Mouse (Mus musculus) left cerebral cortex, adult 18-20 months (tissue): Measurements from ENCODE around the gene Gm45140. TPM values are rescaled to one million over a fixed set of nuclear protein-coding genes. Genes with fewer than 3 reads are reported as not detected.

ENCODE experiments used
- DNase-seq, 2 experiments: peaks; one replicate each; pipeline ENCODE4 v3.0.0; 2021 to 2022; ENCODE audit warnings: low spot score in 2 of 2, mixed read lengths in 1 of 2
- total RNA-seq, 2 experiments: library from RNA; stranded (reverse); gene quantifications; 2 replicates each; pipeline ENCODE4 v1.2.3; 2021

The Gm45140 gene
- total RNA-seq, 2 experiments from 2014 or later: 0.53 to 2.2 TPM

DNA sequence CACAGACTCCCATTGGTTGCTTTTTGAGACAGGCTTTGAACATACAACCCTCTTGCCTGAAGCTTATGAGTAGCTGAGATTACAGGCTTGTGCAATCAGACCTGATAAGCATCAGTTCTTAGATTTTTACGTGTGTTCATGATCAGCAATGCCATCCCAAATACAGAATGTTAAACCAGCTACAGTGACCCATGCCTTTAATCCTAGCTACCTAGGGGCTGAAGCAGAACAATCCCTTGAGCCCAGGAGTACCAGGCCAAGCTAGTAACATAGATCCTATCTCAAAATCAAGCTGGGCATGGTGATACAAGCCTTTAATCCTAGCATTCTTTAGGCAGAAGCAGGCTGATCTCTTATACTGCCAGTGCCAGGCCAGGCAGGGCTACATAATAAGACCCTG is 31.6 kb downstream of the Gm45140 start:
- no peak for DNase-seq

GRCm38 (mm10) chr6:87802462-87802861 is 33.1 kb downstream of the Gm45140 start:
- DNase-seq: no peak

GRCm38 (mm10) chr6:87799576-87799975 is 36.0 kb downstream of the Gm45140 start:
- DNase-seq: no peak

DNA sequence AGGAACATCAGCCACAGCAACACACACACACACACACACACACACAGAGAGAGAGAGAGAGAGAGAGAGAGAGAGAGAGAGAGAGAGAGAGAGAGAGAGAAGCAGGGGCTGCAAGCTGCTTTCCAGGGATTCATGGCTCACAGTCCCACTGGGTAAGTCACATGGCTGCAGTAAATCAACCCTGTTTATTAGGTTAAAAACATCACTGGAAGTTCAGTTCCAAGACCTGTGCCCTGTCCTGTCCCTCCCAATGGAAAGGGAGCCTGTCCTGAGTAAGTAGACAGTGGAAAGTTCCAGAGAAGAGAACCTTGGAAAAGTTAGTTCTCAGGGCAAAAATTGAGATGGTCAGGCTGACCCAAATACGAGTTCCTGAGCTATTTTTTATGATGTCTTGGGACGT is 38.3 kb downstream of the Gm45140 start:
- DNase-seq: no peak

GRCm38 (mm10) chr6:87796251-87796880 is 39.2 kb downstream of the Gm45140 start:
- no peak for DNase-seq

GRCm38 (mm10) chr6:87795385-87796150 is 40.0 kb downstream of the Gm45140 start:
- no peak for DNase-seq

- no peak for DNase-seq
Observed at GRCm38 (mm10) chr6:87793821-87794510, 41.6 kb downstream of the Gm45140 start.

GRCm38 (mm10) chr6:87791826-87792225 is 43.8 kb downstream of the Gm45140 start:
- DNase-seq: no peak

DNA sequence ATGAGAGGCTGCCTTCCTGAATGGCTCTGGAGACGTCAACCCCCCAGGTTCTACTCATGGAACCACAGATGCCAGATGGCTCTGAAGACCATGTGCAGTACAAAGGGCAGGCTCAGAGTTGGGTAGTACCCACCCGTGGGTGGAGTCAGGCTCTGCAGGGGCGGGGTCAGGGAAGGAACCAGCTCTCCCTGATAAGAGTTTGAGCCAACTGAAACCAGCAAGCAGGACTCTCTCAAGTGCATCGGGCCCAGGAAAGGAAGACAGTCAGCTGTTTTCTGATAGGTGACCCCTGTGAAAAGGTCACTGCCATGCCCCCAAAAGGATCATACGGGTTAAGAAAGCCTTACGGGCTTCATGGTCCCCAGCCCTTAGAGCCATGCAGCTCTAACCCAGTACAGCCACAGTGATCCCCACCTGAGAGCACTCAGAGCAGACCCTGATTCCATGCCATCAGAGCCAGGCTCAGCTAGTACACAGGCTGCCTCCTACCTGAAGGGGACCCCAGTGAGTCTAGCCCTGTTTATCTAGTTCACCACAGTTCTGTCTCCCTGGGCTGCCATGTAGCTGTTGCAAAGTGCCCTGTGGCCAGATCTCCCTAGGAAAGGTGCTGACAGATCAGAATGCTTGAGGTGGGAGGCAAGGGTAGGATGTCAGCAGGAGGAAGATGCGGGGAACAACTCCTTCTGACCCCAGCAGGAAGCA is 44.7 kb downstream of the Gm45140 start:
- no peak for DNase-seq

DNA sequence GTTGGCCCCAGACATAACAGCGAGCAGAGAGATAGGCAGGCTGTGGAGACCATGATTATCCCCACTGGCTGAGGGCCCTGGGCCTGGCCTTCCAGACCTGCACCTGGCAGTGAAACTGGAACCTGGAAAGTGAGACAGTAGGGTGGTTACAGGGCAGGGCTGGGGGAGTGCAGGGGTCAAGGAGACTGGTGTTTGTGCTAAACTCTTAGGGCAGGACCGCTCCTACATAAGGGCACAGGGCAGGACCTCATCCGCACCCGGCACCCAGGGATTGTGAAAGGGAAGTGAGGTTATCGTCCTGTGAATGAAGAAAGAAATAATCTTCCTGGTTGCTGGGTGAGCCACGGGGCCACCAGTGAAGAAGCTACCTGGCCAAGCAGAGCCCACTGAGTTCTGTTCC is 45.8 kb downstream of the Gm45140 start:
- DNase-seq: no peak

DNA sequence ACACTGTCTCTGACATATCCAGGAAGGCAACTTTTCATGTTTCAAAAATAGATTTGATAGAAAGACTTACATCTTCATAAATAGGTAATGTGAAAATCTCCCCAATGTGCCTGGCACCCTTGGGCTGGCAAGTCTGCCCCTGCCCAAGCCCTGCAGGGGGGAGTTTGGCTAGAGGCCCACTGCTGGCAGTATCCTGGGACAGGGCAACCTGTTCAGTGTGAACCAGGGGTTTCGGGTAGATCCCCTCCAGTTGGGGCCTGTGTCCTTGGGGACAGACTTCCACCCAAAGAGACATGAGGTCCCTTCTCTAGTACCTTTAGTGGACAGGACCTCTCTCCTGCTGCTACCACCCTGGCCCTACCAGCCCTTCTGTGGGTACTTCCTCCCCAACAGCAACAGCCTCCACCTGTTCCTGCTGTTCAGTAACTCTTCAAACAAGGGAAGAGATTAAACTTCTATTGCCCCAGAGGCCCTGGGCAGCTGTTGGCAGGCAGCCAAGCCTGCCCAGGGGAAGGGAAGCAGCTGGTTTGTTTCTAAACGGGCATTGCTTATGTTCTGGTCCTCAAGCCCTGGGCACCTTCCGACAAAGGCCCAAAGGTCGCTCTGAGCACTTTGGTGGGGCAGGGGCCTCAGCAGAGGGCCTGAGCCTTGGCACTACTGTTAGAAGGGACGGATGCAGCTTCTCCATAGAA is 46.6 kb downstream of the Gm45140 start:
- no peak for DNase-seq

DNA sequence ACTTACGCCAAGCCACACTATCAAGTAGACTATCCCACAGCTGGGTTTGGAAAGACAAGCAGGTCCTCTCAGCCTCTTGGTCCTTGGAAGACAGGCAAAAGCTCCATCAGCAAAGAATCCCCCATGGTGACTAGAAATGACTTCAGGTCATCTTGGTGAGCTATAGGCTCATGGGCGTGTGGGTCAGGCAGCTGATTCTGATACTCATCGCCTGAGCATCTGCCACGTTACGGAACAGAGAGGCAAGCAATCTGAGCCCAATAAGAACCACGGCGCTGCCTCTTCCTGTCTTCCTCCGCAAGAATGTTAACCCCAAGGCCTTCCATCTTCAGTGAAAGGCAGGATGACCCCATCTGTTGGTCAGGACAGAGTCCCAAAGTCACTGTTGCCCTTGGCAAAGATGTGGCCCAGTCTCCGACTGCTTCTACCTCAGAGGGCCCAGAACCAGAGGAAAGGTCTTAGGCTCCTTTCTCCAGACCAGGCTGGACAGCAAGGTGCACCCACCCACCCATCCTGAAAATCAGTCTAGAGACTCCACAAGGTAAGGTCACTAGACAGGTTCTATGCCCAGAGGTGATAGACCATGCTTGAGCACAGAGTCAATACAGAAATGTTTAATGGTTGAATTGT is 47.2 kb downstream of the Gm45140 start:
- DNase-seq: no peak

DNA sequence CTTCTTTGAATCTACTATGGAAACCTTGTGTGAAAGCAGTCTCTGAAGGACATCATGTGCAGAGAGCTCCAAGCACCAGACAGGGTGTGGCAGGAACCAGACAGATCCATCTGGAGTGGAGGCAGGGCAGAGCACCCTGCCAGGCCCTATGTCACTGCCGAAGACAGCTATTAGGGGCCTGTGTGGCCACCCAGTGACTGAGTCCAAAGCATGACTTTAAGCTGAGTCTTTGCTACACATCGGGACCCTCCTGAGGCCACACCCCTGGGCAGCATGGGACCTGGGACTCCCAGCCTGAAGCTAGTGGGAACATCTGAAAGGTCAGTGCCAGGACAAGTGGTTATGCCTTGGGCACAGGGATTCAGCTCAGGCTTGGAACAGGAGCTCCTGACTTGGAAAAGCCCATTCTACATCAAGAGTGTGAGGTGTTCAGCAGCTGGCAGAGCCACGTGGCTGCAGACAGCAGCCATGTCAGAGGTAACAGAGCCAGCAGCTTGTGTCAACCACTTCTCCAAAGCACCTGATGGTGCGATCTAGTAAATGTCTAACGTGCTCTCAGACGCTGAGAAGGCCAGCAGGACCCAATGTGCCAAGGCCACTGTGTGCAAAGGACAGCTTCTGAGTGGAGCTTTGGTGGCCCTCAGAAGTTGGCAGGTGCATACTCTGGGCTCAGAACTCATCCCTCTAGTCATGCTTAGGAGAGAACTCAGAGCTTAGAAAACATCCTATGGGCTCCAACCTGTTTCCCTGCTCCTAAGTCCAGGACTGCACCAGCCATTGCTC is 48.3 kb downstream of the Gm45140 start:
- DNase-seq: no peak

- DNase-seq: no peak
Observed at GRCm38 (mm10) chr6:87786621-87787020, 49.0 kb downstream of the Gm45140 start.

DNA sequence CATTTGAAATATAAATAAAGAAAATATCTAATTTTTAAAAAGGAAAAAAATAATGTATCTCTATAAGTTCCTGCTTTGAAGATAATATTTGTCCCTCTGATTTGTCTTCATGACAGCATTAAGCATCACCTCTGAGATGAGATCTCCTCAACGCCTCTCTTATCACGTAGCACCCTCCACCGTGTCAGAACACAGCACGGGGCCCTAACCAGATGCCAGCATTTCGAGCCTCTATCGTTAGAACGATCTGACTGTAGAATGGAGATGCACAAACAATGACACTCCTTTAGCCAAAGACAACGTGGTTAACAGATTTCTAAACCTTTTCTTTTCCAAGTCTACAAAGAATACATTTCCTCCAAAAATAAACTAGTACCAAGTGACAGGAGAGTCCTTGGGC is 51.6 kb downstream of the Gm45140 start:
- no peak for DNase-seq

DNA sequence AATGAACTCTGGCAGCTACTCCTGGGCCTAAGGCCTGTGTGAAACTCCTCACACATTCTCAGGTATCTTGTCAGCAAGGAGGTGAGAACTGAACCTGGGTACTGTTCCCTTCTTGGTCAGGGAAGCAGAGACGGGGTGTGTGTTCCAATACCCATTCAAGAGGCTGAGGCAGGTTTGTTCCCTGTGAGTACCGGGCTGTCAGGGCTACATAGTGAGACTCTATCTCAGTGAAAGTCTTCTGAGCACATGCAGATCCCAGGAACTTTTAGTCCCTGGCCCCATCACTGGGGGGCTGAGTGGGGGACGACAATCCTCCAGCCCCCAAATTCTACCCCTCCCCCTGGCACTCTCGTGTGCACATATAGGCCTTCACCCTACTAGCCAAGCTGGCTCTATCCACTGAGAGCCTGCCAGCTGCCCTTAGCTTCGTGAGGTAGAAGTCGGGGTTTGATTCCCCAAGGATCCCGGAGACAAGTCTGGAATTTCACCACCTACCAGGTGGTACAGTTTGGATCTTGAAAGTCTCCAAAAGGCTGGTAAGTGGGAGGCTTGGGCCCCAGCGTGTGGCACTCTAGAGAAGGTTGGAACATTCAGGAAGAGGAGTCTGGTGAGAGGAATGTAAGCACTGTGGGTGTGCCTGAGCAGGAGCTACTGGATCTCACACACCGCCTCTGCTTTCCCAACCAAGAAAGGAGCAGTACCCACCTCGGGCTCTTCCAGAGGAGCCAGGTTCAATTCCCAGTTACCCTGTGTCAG is 54.9 kb downstream of the Gm45140 start:
- DNase-seq: no peak

- DNase-seq: no peak
Observed at GRCm38 (mm10) chr6:87779174-87780165, 56.1 kb downstream of the Gm45140 start.
